In genomic region chr6:118644866-118645265, GRCm38 (mm10) we compare ENCODE assay signal across 28 mouse cellular contexts.
A peak's percentile ranks its signal among the peaks of the same experiment; 100 is the strongest.
DNase-seq lines count a peak whose midpoint lies in the region; ATAC-seq and TF ChIP-seq lines count a peak whose summit lies in the region.
"Had no signal": no experiment of that assay in that cellular context is flagged by ENCODE, and none has a peak within 500 bp of the region (broad histone marks: within the 10 kb centered on the region; RNA-seq: fewer than 3 reads in every experiment).

No protein-coding gene starts in this region.

- 90% methylated on average over 12 of the region's 12 CpGs for WGBS in midbrain, embryonic 11.5 days

- H3K9me3 ChIP-seq in midbrain, embryonic 11.5 days (ENCODE audit: control insufficient read depth, low read length) = no peaks in the 10 kb centered on the region
- H3K9me3 ChIP-seq: embryonic facial prominence, embryonic 13.5 days; forebrain, embryonic 10.5 days; forebrain, embryonic 15.5 days; hindbrain, embryonic 10.5 days; hindbrain, embryonic 15.5 days; limb, embryonic 13.5 days; lung, embryonic 15.5 days; midbrain, embryonic 10.5 days had no signal

- no peaks in the 10 kb centered on the region for H3K4me1 ChIP-seq in midbrain, embryonic 11.5 days (ENCODE audit: control insufficient read depth, insufficient read depth, low read length)
- H3K4me1 ChIP-seq: forebrain, embryonic 15.5 days; hindbrain, embryonic 15.5 days; lung, embryonic 15.5 days; midbrain, embryonic 10.5 days had no signal

- H3K36me3 ChIP-seq in midbrain, embryonic 11.5 days (ENCODE audit: control insufficient read depth, insufficient read depth, low read length) = no peaks in the 10 kb centered on the region
- H3K36me3 ChIP-seq: embryonic facial prominence, embryonic 13.5 days; forebrain, embryonic 10.5 days; hindbrain, embryonic 10.5 days; hindbrain, embryonic 15.5 days; lung, embryonic 15.5 days; midbrain, embryonic 10.5 days had no signal

- no peak for TF ChIP-seq POLR2A in brain, embryonic 14.5 days (IDR thresholded peaks at IDR 0.05; ENCODE audit: borderline replicate concordance, extremely low read depth, insufficient read depth, insufficient read length, poor library complexity, severe bottlenecking)

- intact Hi-C loops in left cerebral cortex, postnatal 10 days (cut with DNase I) = loop anchor here (5.0 to 10.0 kb wide), 2 partner anchors 462 to 550 kb away; partner anchors contain the start of gene Cacna1c

- H3K27ac ChIP-seq in midbrain, embryonic 11.5 days (ENCODE audit: low read depth, low read length) = no peak overlapping the region
- H3K27ac ChIP-seq: embryonic facial prominence, embryonic 13.5 days; forebrain, embryonic 10.5 days; forebrain, embryonic 15.5 days; gastrocnemius, adult 2 months; hindbrain, embryonic 10.5 days; hindbrain, embryonic 15.5 days; limb, embryonic 13.5 days; lung, embryonic 15.5 days; midbrain, embryonic 10.5 days had no signal

- H3K4me2 ChIP-seq in midbrain, embryonic 11.5 days = no peak overlapping the region
- H3K4me2 ChIP-seq: embryonic facial prominence, embryonic 13.5 days; forebrain, embryonic 15.5 days; hindbrain, embryonic 15.5 days; limb, embryonic 13.5 days; liver, embryonic 11.5 days; lung, embryonic 15.5 days had no signal

- H3K27me3 ChIP-seq in midbrain, embryonic 11.5 days (ENCODE audit: control insufficient read depth, insufficient read depth, low read length) = no peaks in the 10 kb centered on the region
- H3K27me3 ChIP-seq: embryonic facial prominence, embryonic 13.5 days; forebrain, embryonic 15.5 days; hindbrain, embryonic 15.5 days; limb, embryonic 13.5 days; lung, embryonic 15.5 days; Patski had no signal

- no peak for TF ChIP-seq CTCF in brain, embryonic 14.5 days (IDR thresholded peaks at IDR 0.05; ENCODE audit: borderline replicate concordance, extremely low read depth, insufficient read depth, insufficient read length)

- no peak for ATAC-seq in midbrain, embryonic 11.5 days (ENCODE audit: low FRiP score)
- ATAC-seq: forebrain, embryonic 15.5 days; inflammation-experienced regulatory T-cells, adult 6 months; midbrain, embryonic 16.5 days; Patski had no signal

- H3K9ac ChIP-seq in midbrain, embryonic 11.5 days (ENCODE audit: low read length) = no peak overlapping the region
- H3K9ac ChIP-seq: embryonic facial prominence, embryonic 13.5 days; forebrain, embryonic 15.5 days; hindbrain, embryonic 15.5 days; limb, embryonic 13.5 days; lung, embryonic 15.5 days had no signal

- peak; percentile 28 for DNase-seq in adrenal gland, postnatal 10 days
- no peak for DNase-seq in adrenal gland, postnatal 4 days (ENCODE audit: low spot score in 2 of 2)
- peak; percentile 94 for DNase-seq in heart, adult 11 months
- DNase-seq in heart, postnatal 4 days = no peak
- peak; percentile 27 for DNase-seq in adrenal gland, postnatal 14 days
- peak; percentile 8 for DNase-seq in brain, embryonic 14.5 days (ENCODE audit: low read depth)
- DNase-seq in midbrain, embryonic 11.5 days (ENCODE audit: low spot score, missing footprints) = no peak
- no peak for DNase-seq in left cerebral cortex, postnatal 10 days (ENCODE audit: extremely low spot score in 1 of 2, low spot score in 2 of 2)
- DNase-seq: cerebellum, adult 11 months; gastrocnemius, adult 2 months; gastrocnemius, postnatal 36 days; kidney, adult 11 months; kidney, postnatal 14 days; layer of hippocampus, adult 9-11 months; right cerebral cortex, postnatal 25 days; thymus, postnatal 14 days had no signal

- no peak overlapping the region for H3K4me3 ChIP-seq in midbrain, embryonic 11.5 days (ENCODE audit: low read depth, low read length)
- H3K4me3 ChIP-seq: embryonic facial prominence, embryonic 13.5 days; forebrain, embryonic 10.5 days; forebrain, embryonic 15.5 days; gastrocnemius, adult 2 months; hindbrain, embryonic 10.5 days; hindbrain, embryonic 15.5 days; limb, embryonic 13.5 days; lung, embryonic 15.5 days; midbrain, embryonic 10.5 days had no signal

Comparison
In these comparisons a context has a peak if more than half of its experiments do, and no peak if none do; other contexts are left out.
1. DNase-seq: peak in adrenal gland, postnatal 10 days (single experiment), heart, adult 11 months (single experiment), adrenal gland, postnatal 14 days (single experiment) and brain, embryonic 14.5 days (single experiment); none in adrenal gland, postnatal 4 days (0 of 2), heart, postnatal 4 days (single experiment), midbrain, embryonic 11.5 days (single experiment) and left cerebral cortex, postnatal 10 days (0 of 2).